Mouse (Mus musculus): Measurements from ENCODE around the gene Sos1. TPM values are rescaled to one million over a fixed set of nuclear protein-coding genes. Genes with fewer than 3 reads are reported as not detected.

The Sos1 gene
- total RNA-seq (2023), result 10 to 100 TPM; 10.3 to 12.2 TPM

DNA sequence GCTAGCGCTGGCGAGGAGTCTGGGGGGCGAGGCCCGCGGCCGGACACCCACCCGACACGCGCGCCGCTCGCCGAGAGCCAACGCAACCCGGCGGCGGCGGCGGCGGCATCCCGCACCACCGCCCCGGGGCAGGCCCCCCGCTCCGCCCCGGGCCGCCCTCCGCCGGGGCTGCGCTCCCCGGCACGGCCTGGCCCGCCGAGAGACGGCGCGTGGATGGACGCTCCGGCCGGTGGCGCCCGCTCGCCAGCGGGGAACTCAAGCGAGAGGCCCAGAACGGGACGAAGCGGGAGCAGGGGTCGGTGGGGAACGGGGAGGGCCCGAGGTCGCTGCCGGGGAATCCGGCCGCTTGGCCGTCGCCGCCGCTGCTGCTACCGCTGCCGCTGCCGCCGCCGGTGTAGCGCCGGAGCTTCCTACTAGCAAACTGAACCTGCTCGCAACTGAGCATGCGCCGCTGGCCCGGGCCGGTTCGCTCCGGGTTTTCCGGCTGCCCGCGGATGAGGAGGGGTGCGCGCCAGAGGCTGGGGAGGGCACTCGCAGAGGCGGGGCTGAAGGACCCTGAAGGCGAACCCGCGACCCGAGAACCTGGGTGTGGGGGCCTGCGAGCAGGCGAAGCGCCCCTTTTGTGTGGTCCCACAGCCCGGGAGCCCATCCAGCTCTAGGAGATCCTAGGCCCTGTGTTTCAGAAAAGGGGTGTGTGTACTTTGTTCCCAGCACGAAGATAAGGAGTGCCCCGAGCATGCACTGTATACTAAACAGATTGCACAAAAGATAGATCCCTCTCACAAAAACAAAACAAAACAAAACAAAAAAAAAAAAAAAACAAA, at the start of gene Sos1:
TSS of gene Sos1 (minus strand) at position 423 of the 824 bp plus-strand sequence.

GRCm38 (mm10) chr17:80372989-80373725, 107.1 kb downstream of the Sos1 start, which contains the start of gene Gm10190:
TSS of gene Gm10190 (minus strand) at chr17:80373541.

Other genes starting within 250 kb of the Sos1 start
- 1 to 10 TPM in 1 of 2 experiments, not detected in 1; 1.4 TPM for gene Morn2, start 190.2 kb downstream of the Sos1 start, total RNA-seq (2023)
- 10 to 100 TPM; 10.2 to 12.0 TPM for gene Dhx57, start 190.0 kb downstream of the Sos1 start, total RNA-seq (2023)
- gene Arhgef33, start 173.0 kb downstream of the Sos1 start, total RNA-seq (2023), result not detected
- not detected for gene Gm10190, start 106.9 kb downstream of the Sos1 start, total RNA-seq (2023)
- gene Cdkl4, start 97.4 kb upstream of the Sos1 start, total RNA-seq (2023), result 1 to 10 TPM in 1 of 2 experiments, under 1 TPM in 1; 0.49 to 1.2 TPM
- 1 to 10 TPM; 3.9 to 4.2 TPM for gene Map4k3, start 248.0 kb upstream of the Sos1 start, total RNA-seq (2023)

All from neutrophil, adult 59 days (primary cell).